Mouse (Mus musculus): Measurements from ENCODE around the gene Tbc1d2b.

- no peak for TF ChIP-seq CTCF (IDR thresholded peaks at IDR 0.05; ENCODE audit: insufficient read depth, low read length)
- no peak for TF ChIP-seq POLR2A (IDR thresholded peaks at IDR 0.05; ENCODE audit: borderline replicate concordance, extremely low read depth, low read depth, low read length)
Measured at GRCm38 (mm10) chr9:90303101-90303835, 32.7 kb upstream of the Tbc1d2b start.

Data from lung, adult 2 months (tissue).